Mouse (Mus musculus) intestine, embryonic 16.5 days (tissue): ENCODE measurements around the gene Apof. TPM values are rescaled to one million over a fixed set of nuclear protein-coding genes. Genes with fewer than 3 reads are reported as not detected.
"Not testable (repeated sequence)": the region's sequence is repeated elsewhere in the genome, so short reads cannot be mapped to it uniquely, and the experiment has no call there.

ENCODE experiments used
- ATAC-seq: fragments of 200-750 bp; cut with Nextera tagmentation; 2 replicates; pipeline ENCODE4 v1.8.0; 2017; ENCODE audit warnings: moderate TSS enrichment, moderate library complexity
- H3K27ac ChIP-seq: fragments of 300-500 bp; sonication (generic); 2 replicates; pipeline ENCODE4 v1.5.1; 2014; ENCODE audit warnings: mild to moderate bottlenecking, low read length
- H3K27me3 ChIP-seq: fragments of 300-500 bp; sonication (generic); replicated peaks from 2 replicates; pipeline ENCODE4 v1.6.1; 2014; ENCODE audit warnings: low read length, control low read depth, mixed read lengths; ENCODE audit not compliant: control insufficient read depth, insufficient read depth
- H3K36me3 ChIP-seq: fragments of 300-500 bp; sonication (generic); 2 replicates; pipeline ENCODE4 v1.6.1; 2014; ENCODE audit warnings: low read length, control low read depth; ENCODE audit not compliant: control insufficient read depth, insufficient read depth
- H3K4me1 ChIP-seq: fragments of 300-500 bp; sonication (generic); 2 replicates; pipeline ENCODE4 v1.6.1; 2014; ENCODE audit warnings: low read length, control low read depth, mixed read lengths; ENCODE audit not compliant: control insufficient read depth, insufficient read depth
- H3K4me2 ChIP-seq: fragments of 300-500 bp; sonication (generic); 2 replicates; pipeline ENCODE4 v1.6.1; 2014; ENCODE audit warnings: low read depth, low read length, control low read depth
- H3K4me3 ChIP-seq: fragments of 300-500 bp; sonication (generic); 2 replicates; pipeline ENCODE4 v1.5.1; 2014; ENCODE audit warnings: mild to moderate bottlenecking, low read length
- H3K9ac ChIP-seq: fragments of 300-500 bp; sonication (generic); 2 replicates; pipeline ENCODE4 v1.6.1; 2014; ENCODE audit warnings: low read depth, low read length
- H3K9me3 ChIP-seq: fragments of 300-500 bp; sonication (generic); 2 replicates; pipeline ENCODE4 v1.6.1; 2016; ENCODE audit warnings: low read length, control low read depth; ENCODE audit not compliant: control insufficient read depth
- WGBS: fragments of 180-500 bp; shearing (Covaris S2); extraction: QIAGEN DNeasy Blood & Tissue Kit; methylation state at CpG from one replicate; pipeline ENCODE4 v1.1.7; 2014; 5-methylcytosine and 5-hydroxymethylcytosine counted together
- polyA plus RNA-seq: library from polyadenylated mRNA; unstranded; fragments of >200 nt; fragmentation: Nextera tagmentation; extraction: Ambion mirVana; gene quantifications from 2 replicates; pipeline ENCODE4 v1.2.1, GENCODE M21; 2015

Apof gene
- polyA plus RNA-seq, 1 experiment from 2014 or later, result 3.5 TPM

DNA sequence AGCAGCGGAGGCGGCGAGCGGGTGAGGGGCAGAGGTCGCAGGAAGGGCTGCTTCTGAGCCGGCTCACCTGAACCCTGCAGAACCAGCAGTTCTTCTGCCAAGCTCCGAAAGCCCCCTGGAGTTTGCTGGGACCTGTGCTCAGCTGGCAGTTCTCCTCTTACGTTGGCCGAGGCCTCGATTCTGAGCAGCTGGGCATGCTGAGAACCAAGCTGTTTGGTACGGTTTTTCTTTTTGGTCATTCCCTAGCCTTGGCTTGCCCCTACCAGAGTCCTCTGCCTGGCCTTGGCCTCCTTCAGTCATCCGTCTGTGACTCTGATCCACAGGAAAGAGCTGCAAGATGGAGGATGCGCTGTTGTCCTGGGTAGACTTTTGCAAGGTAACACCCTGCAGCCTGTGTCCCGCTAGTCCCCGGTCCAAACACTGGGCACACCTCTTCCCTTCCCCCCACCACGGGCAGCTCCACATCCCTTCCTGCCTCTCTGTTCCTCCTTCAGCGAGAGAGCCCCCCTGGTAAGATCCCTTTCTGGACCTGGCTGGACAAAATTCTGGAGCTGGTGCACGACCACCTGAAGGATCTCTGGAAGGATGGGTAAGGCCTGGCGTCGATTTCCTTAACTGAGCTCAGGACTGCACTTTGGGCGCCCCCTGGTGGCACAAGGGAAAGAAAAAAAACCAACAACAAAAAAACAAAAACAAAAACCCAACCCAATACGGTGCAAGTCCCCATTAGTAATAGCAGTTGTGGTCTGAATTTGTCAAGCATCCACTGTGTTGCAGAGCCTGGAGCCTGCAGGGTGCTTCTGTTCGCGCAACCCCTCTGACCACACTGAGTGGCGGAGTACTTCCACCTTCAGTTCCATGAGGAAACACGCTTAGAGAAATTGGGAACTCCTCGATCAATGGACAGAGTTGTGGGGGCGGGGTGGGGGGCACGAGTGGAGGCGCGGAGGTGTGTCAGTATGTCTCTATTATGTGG, 15.4 kb downstream of the Apof start:
- no peak overlapping the region for H3K4me2 ChIP-seq
- H3K4me1 ChIP-seq, result no peaks in the 10 kb centered on the region
- peaks cover 14% of the 10 kb centered on the region for H3K36me3 ChIP-seq
- H3K4me3 ChIP-seq, result no peak overlapping the region
- 66% methylated on average over 31 of the region's 31 CpGs for WGBS
- no peak overlapping the region for H3K27ac ChIP-seq
- no peak for ATAC-seq
- H3K9ac ChIP-seq, result no peak overlapping the region
- H3K9me3 ChIP-seq, result no peaks in the 10 kb centered on the region
- H3K27me3 ChIP-seq, result no peaks in the 10 kb centered on the region

DNA sequence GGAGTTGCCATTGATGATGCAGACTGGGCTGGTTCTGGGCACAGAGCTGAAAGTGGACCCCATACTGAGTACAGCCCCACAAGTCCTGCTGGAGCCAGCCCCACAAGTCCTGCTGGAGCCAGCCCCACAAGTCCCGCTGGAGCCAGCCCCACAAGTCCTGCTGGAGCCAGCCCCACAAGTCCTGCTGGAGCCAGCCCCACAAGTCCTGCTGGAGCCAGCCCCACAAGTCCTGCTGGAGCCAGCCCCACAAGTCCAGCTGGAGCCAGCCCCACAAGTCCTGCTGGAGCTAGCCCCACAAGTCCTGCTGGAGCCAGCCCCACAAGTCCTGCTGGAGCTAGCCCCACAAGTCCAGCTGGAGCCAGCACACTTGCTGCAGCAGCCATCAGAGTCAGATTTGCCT, 22.1 kb downstream of the Apof start:
- not testable (repeated sequence) for H3K9me3 ChIP-seq, H3K4me1 ChIP-seq, H3K4me3 ChIP-seq, H3K4me2 ChIP-seq, H3K9ac ChIP-seq, H3K27ac ChIP-seq, H3K36me3 ChIP-seq, ATAC-seq, H3K27me3 ChIP-seq
- WGBS, result 71% methylated on average over 1 of the region's 1 CpGs

DNA sequence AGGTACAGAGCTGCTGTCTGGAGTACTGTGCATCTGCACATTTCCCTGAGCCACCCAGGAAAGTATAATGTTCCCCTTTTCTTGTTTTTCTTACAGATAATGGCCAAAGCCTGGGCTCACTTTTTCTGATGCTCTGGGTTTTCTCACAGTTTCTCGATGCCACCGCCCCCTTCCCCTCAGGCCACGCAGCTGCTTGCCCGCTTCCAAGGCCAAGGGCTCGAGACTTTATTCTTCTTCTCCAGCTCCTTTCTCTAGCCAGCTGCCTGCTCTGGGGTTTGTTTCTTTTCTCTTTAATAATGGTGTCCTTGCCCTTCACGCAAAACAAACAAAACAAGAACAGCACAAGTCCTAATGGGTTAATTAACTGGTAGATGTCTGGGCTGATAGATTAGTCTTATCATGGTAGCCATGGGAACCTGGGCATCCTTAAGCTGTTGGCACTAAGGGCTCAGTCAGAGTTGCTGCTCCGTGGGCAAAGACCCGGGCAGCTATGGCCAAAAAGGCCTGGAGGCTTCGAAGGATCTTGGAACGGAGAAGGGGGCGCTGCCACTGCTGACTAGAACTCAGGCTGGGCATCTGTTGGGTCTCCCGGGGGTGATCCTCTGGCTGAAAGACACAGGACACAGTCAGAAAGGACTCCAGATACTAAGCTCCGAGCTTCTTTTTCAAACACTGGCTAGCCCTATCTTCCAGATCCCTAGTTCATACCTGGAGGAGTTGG, 28.1 kb downstream of the Apof start:
- no peaks in the 10 kb centered on the region for H3K9me3 ChIP-seq
- no peak overlapping the region for H3K4me3 ChIP-seq
- H3K36me3 ChIP-seq, result no peaks in the 10 kb centered on the region
- H3K27ac ChIP-seq, result no peak overlapping the region
- H3K4me2 ChIP-seq, result no peak overlapping the region
- no peak for ATAC-seq
- H3K9ac ChIP-seq, result no peak overlapping the region
- no peaks in the 10 kb centered on the region for H3K27me3 ChIP-seq
- H3K4me1 ChIP-seq, result peaks cover 3% of the 10 kb centered on the region; the same call in 1 of the 2 replicates
- WGBS, result 68% methylated on average over 13 of the region's 13 CpGs

DNA sequence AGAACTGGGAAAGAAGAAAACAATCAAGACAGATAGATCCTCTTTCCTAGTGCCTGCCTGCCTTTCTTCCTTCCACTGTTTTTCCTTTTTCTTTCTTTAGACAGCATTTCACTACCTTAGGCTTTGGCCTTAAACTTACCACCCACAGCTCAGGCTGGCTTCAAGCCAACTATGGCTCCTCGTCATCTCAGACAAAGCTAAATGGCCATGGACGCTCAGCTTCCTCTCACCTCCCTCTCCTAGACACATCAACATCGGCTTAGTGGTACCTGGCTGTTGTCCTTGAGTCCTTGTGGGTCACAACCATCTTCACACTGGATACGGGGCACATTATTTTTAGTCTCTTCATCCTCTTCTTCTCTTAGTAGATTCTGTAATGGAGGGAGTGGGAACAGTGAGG, 28.8 kb downstream of the Apof start:
- no peaks in the 10 kb centered on the region for H3K36me3 ChIP-seq
- H3K9ac ChIP-seq, result no peak overlapping the region
- H3K27ac ChIP-seq, result 0 out of 2 replicates have a peak overlapping the region, but pooled peaks have one; percentile 13
- WGBS, result 71% methylated on average over 4 of the region's 4 CpGs
- peaks cover 4% of the 10 kb centered on the region for H3K4me1 ChIP-seq
- H3K4me3 ChIP-seq, result no peak overlapping the region
- no peak for ATAC-seq
- H3K27me3 ChIP-seq, result no peaks in the 10 kb centered on the region
- H3K4me2 ChIP-seq, result no peak overlapping the region
- no peaks in the 10 kb centered on the region for H3K9me3 ChIP-seq

DNA sequence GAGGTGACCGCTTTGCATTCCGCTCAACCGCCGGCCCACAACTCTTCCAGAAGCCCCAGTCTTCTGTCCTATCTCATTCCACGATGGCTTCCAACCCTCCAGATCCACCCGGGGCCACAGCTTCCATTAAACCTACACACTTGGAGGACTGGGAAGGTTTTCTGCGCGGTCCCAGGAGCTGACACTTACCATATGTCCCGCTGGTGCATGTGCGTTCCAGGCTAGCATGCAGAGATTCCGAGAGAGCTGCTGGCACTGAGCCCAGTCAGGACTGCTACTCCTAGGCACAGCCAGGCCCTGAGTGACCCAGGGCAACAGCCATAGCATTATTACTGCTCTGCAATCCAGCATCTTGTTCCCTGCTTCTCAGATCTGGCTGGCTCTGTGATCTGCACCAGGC, 29.2 kb downstream of the Apof start:
- 0 out of 2 replicates have a peak overlapping the region, but pooled peaks have one; percentile 13 for H3K27ac ChIP-seq
- 62% methylated on average over 11 of the region's 11 CpGs for WGBS

DNA sequence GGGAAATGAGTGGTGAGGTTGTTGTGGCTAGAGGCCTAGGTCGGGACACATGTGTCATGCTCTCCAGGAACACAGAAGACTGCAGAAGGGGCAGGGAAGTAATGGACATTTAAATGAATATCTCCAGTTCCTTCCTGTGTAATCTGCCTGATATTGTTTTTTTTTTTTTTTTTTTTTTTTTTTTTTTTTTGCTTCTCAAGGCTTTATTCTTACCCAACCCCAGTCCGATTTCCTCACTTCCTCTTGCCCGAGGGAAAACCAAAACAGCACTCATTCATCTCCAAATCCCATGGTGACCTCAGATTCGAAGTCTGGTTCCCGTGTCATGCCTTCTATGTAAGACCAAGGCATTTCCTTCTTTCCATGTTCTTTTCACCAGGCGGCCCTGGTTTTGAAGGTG, 29.8 kb downstream of the Apof start:
- Histone ChIP-seq H3K9me3 (no peaks in the 10 kb centered on the region), H3K4me3 (no peak overlapping the region), H3K27me3 (no peaks in the 10 kb centered on the region), H3K36me3 (no peaks in the 10 kb centered on the region), H3K4me2 (no peak overlapping the region), H3K9ac (no peak overlapping the region; the same call in 1 of the 2 replicates), H3K4me1 (peaks cover 8% of the 10 kb centered on the region), H3K27ac (no peak overlapping the region)
- WGBS, result 73% methylated on average over 6 of the region's 6 CpGs
- no peak for ATAC-seq

More for the DNA sequence above, 29.2 kb downstream of the Apof start:
- Histone ChIP-seq H3K4me1 (peaks cover 8% of the 10 kb centered on the region), H3K9me3 (no peaks in the 10 kb centered on the region), H3K27me3 (no peaks in the 10 kb centered on the region), H3K9ac (peak overlapping the region; percentile 3), H3K4me2 (no peak overlapping the region), H3K36me3 (no peaks in the 10 kb centered on the region), H3K4me3 (no peak overlapping the region)
- peak; percentile 65 for ATAC-seq

DNA sequence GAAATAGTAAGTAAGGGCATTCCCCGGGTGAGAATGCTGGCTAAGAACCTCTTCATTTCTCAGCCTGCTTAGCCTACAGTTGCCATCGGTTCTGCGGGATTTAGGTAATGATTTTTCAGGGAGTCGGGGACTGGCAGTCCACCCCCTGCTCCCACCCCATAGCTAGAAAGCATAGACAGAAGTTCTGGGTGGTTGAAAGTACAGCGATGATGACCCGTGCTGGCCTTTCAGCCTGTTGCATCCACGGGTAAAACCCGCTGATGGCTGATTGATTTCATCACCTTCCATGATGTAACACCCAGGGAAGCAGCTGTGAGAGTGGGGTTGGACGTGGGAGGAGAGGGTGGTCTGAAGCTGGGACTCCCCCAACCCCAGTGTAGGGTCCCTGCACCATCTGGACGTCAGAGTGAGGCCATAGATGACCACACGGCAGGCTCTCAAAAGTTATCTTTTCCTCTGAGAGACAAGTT, 30.3 kb downstream of the Apof start, which contains the start of gene Il23a:
Gene Il23a (minus strand): TSS at position 51 of the 470 bp plus-strand sequence.
- peaks cover 8% of the 10 kb centered on the region for H3K4me1 ChIP-seq
- H3K9ac ChIP-seq, result peak within 1 kb of the TSS; percentile 3
- no peaks in the 10 kb centered on the region for H3K9me3 ChIP-seq
- H3K27ac ChIP-seq, result 0 out of 2 replicates have a peak within 1 kb of the TSS, but pooled peaks have one; percentile 13
- H3K27me3 ChIP-seq, result no peaks in the 10 kb centered on the region
- no peak within 1 kb of the TSS for H3K4me2 ChIP-seq
- no peak within 1 kb of the TSS for H3K4me3 ChIP-seq
- H3K36me3 ChIP-seq, result no peaks in the 10 kb centered on the region
- no peak for ATAC-seq
- 84% methylated on average over 11 of the region's 11 CpGs for WGBS

DNA sequence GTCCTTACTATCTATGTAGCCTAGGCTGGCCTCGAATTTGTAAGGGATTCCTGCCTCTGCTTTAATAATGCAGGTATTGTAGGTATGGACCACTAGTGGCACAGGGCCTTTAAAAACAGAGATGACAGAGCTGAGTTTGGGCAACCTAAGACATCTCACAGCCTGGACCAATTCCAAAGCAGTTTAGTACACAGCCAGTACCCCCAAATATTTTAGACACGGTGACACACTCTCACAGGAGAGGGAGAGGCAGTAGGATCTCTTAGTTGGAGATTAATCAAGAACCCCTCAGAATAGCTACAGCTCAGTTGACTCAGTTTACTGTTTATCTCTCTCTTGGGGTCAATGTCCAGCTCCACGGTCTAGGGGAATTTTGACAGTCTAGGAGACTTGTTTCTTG, 33.9 kb downstream of the Apof start:
- no peaks in the 10 kb centered on the region for H3K9me3 ChIP-seq
- WGBS, result 32% methylated on average over 3 of the region's 3 CpGs
- H3K4me2 ChIP-seq, result peak overlapping the region; percentile 90
- peak overlapping the region; percentile 89 for H3K9ac ChIP-seq
- H3K4me3 ChIP-seq, result peak overlapping the region; percentile 73
- H3K4me1 ChIP-seq, result peaks cover 11% of the 10 kb centered on the region
- H3K27ac ChIP-seq, result peak overlapping the region; percentile 96
- H3K27me3 ChIP-seq, result no peaks in the 10 kb centered on the region
- H3K36me3 ChIP-seq, result no peaks in the 10 kb centered on the region
- no peak for ATAC-seq

DNA sequence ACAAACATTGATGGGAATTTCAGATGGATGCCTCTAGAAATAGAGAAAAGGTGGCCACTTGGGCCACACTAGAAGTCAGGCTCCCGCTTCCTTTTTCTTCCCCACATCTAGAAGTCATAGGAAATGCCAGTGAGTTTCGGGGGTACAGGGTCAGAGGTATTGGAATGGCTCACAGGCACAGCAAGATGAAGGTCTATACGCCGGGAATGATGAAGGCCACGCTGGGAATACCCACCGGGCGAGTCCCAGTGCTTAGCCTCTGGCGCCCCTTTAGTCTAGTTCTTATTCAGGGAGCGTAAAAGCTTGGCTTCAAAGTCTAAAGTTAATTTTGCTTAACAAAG, 34.3 kb downstream of the Apof start:
- Histone ChIP-seq H3K27ac (peak overlapping the region; percentile 96), H3K9ac (peak overlapping the region; percentile 89), H3K36me3 (no peaks in the 10 kb centered on the region), H3K4me3 (peak overlapping the region; percentile 73), H3K9me3 (no peaks in the 10 kb centered on the region), H3K27me3 (no peaks in the 10 kb centered on the region), H3K4me2 (peak overlapping the region; percentile 90), H3K4me1 (peaks cover 10% of the 10 kb centered on the region)
- 1% methylated on average over 9 of the region's 9 CpGs for WGBS
- peak; percentile 49 for ATAC-seq
